Mouse (Mus musculus): ENCODE measurements around the gene Fgfr2. TPM values are rescaled to one million over a fixed set of nuclear protein-coding genes. Genes with fewer than 3 reads are reported as not detected.

Fgfr2 gene
- polyA plus RNA-seq, 1 experiment from 2014 or later: 133 TPM

DNA sequence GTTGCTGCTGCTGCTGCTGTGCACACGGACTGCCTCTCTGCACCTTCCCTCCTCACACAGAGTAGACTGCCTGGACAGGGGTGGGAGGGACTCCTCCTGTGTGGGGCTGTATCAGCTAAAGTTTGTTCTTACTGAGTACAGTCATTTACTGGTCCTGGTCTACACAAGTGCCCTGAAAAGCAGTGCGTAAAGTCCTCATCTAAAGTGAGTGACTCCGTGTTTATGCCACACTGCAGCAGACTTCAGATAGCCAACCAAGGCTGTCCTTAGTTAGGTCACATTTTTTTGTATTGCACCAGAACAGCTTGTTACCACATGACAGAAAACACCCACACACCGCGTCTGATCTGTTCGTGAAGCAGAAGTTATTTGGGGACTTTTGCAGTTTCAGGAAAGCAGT, 2230.2 kb downstream of the Fgfr2 start:
- Histone ChIP-seq H3K4me3 (ENCODE audit: low read length) (no peak overlapping the region), H3K36me3 (ENCODE audit: control insufficient read depth, insufficient read depth, low read length) (peaks cover 22% of the 10 kb centered on the region), H3K4me1 (ENCODE audit: control insufficient read depth, insufficient read depth, low read length) (no peaks in the 10 kb centered on the region), H3K9ac (ENCODE audit: low read depth, low read length) (no peak overlapping the region), H3K27me3 (ENCODE audit: control insufficient read depth, insufficient read depth, low read length) (no peaks in the 10 kb centered on the region), H3K4me2 (replicated peaks; ENCODE audit: low read depth, low read length) (no peak overlapping the region), H3K27ac (ENCODE audit: low read depth, low read length) (no peak overlapping the region), H3K9me3 (ENCODE audit: control insufficient read depth, low read length) (no peaks in the 10 kb centered on the region)
- ATAC-seq (ENCODE audit: low FRiP score, low TSS enrichment): no peak
- 81% methylated on average over 6 of the region's 6 CpGs for WGBS

DNA sequence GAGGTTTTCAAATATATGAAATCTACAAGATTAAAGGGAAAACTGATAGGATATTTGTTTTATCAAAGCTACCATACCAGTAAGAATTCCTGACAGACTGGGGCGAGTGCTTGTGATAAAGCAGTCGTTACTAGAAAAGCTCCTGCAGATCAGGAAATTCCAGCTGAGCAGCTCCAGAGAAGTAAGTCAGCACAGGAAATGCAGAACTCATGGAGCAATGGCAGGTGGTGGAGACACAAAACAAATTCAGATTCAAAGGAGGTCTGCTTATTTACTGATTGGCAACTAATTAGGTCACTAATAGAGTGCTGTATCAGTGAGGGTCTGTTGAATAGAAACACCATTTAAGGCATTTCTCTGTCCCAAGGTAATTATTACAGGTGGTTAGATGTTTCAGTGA, 2232.3 kb downstream of the Fgfr2 start:
- peaks cover 25% of the 10 kb centered on the region for H3K36me3 ChIP-seq (ENCODE audit: control insufficient read depth, insufficient read depth, low read length)
- 42% methylated on average over 2 of the region's 2 CpGs for WGBS

DNA sequence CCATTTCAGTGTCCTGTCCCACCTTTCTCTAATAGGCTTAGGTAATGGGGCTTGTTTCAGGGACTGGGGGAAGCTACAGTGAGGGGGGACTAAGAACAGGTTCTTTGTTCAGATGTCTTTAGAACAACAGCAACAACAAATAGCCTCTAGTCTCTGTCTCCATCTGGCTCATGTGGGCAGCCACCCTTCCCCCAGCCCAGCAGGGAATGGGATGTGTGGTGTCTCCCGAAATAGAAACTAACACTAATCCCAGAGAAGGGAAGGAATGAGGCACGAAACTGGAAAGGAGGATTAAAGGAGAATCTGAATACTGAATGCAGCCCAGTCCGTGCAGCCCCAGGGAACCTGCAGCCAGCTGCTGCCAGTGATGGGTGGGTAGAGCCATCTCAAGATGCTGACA, 2235.2 kb downstream of the Fgfr2 start:
- Histone ChIP-seq H3K27ac (ENCODE audit: low read depth, low read length) (no peak overlapping the region), H3K9ac (ENCODE audit: low read depth, low read length) (no peak overlapping the region), H3K36me3 (ENCODE audit: control insufficient read depth, insufficient read depth, low read length) (peaks cover 38% of the 10 kb centered on the region), H3K9me3 (ENCODE audit: control insufficient read depth, low read length) (no peaks in the 10 kb centered on the region), H3K27me3 (ENCODE audit: control insufficient read depth, insufficient read depth, low read length) (no peaks in the 10 kb centered on the region), H3K4me1 (ENCODE audit: control insufficient read depth, insufficient read depth, low read length) (no peaks in the 10 kb centered on the region), H3K4me2 (replicated peaks; ENCODE audit: low read depth, low read length) (no peak overlapping the region), H3K4me3 (ENCODE audit: low read length) (no peak overlapping the region)
- 79% methylated on average over 3 of the region's 3 CpGs for WGBS
- no peak for ATAC-seq (ENCODE audit: low FRiP score, low TSS enrichment)

More for the DNA sequence above, 2232.3 kb downstream of the Fgfr2 start:
- no peak overlapping the region for H3K4me3 ChIP-seq (ENCODE audit: low read length)
- H3K4me2 ChIP-seq (replicated peaks; ENCODE audit: low read depth, low read length): no peak overlapping the region
- no peak for ATAC-seq (ENCODE audit: low FRiP score, low TSS enrichment)
- H3K9ac ChIP-seq (ENCODE audit: low read depth, low read length): no peak overlapping the region
- no peaks in the 10 kb centered on the region for H3K9me3 ChIP-seq (ENCODE audit: control insufficient read depth, low read length)
- no peaks in the 10 kb centered on the region for H3K27me3 ChIP-seq (ENCODE audit: control insufficient read depth, insufficient read depth, low read length)
- H3K4me1 ChIP-seq (ENCODE audit: control insufficient read depth, insufficient read depth, low read length): no peaks in the 10 kb centered on the region
- H3K27ac ChIP-seq (ENCODE audit: low read depth, low read length): no peak overlapping the region

DNA sequence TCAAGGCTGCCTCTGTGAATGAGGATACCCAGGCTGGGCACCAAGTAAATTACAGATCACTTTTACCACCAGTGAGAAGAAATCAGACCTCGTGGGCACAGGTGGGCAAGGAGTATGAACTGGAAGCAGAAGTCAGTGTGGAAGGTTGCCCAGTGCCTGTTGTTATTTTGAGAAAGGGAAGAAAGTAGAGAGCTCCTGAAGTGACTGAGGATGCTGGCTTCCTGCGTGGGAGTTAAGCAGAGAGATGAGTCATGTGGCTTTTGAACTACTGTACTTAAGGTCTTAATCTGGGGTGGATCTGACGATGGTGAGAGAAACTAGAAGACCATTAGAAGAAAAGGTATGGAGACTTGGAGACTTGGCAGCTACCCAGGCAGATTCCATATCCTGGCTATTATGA, 2236.9 kb downstream of the Fgfr2 start:
- WGBS: 73% methylated on average over 3 of the region's 3 CpGs
- Histone ChIP-seq H3K27me3 (ENCODE audit: control insufficient read depth, insufficient read depth, low read length) (no peaks in the 10 kb centered on the region), H3K9ac (ENCODE audit: low read depth, low read length) (no peak overlapping the region), H3K9me3 (ENCODE audit: control insufficient read depth, low read length) (no peaks in the 10 kb centered on the region), H3K4me1 (ENCODE audit: control insufficient read depth, insufficient read depth, low read length) (no peaks in the 10 kb centered on the region), H3K4me2 (replicated peaks; ENCODE audit: low read depth, low read length) (no peak overlapping the region), H3K27ac (ENCODE audit: low read depth, low read length) (no peak overlapping the region), H3K4me3 (ENCODE audit: low read length) (no peak overlapping the region), H3K36me3 (ENCODE audit: control insufficient read depth, insufficient read depth, low read length) (peaks cover 34% of the 10 kb centered on the region)
- ATAC-seq (ENCODE audit: low FRiP score, low TSS enrichment): no peak

DNA sequence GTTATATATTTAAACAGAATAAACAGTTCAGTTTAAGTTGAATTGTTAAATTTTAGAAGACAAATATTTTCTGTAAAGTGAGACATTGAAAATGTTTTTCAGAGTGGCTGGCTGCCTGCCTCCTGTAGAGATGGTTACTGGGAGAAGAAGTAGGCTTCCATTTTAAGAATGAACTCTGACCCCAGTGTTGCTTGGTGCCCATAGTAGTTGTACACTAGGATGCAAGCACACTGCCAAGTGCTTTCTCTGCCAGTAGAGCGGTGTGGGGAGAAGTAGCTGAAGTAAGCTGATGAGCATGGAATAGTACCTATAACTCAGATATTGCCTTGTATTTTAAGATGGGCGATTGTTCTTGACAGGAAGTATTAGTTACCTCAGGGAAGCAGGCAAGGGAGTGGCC, 2239.0 kb downstream of the Fgfr2 start:
- WGBS: 91% methylated on average over 2 of the region's 2 CpGs
- no peak for ATAC-seq (ENCODE audit: low FRiP score, low TSS enrichment)
- H3K4me3 ChIP-seq (ENCODE audit: low read length): no peak overlapping the region
- H3K36me3 ChIP-seq (ENCODE audit: control insufficient read depth, insufficient read depth, low read length): peaks cover 43% of the 10 kb centered on the region
- no peaks in the 10 kb centered on the region for H3K27me3 ChIP-seq (ENCODE audit: control insufficient read depth, insufficient read depth, low read length)
- no peaks in the 10 kb centered on the region for H3K9me3 ChIP-seq (ENCODE audit: control insufficient read depth, low read length)
- no peaks in the 10 kb centered on the region for H3K4me1 ChIP-seq (ENCODE audit: control insufficient read depth, insufficient read depth, low read length)
- no peak overlapping the region for H3K27ac ChIP-seq (ENCODE audit: low read depth, low read length)
- H3K9ac ChIP-seq (ENCODE audit: low read depth, low read length): no peak overlapping the region
- no peak overlapping the region for H3K4me2 ChIP-seq (replicated peaks; ENCODE audit: low read depth, low read length)

DNA sequence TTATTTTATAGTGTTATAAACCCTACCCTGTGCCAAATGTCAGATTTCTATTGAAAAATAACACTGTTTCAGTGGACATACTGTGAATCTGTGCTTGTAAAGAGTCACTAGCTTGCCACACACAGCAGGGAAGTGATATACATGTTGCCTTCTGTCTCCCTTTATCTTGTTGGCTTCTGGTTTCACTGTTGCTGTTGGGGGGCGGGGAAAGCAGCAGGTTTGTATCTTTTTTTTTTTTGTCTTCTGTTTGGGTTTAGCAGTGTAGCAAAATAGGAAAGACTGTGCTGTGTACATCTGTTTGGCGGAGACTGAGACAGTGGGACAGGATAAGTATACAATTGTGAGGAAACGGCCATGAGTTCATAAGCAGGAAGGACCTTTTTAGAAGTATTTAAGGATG, 2255.9 kb downstream of the Fgfr2 start:
- ATAC-seq (ENCODE audit: low FRiP score, low TSS enrichment): no peak
- 0 out of 2 replicates have a peak, but pooled peaks cover 4% of the 10 kb centered on the region for H3K4me1 ChIP-seq (ENCODE audit: control insufficient read depth, insufficient read depth, low read length)
- peak overlapping the region; percentile 46 for H3K4me2 ChIP-seq (replicated peaks; ENCODE audit: low read depth, low read length)
- peaks cover 4% of the 10 kb centered on the region; the same call in 1 of the 2 replicates for H3K27me3 ChIP-seq (ENCODE audit: control insufficient read depth, insufficient read depth, low read length)
- 60% methylated on average over 3 of the region's 3 CpGs for WGBS
- H3K4me3 ChIP-seq (ENCODE audit: low read length): peak overlapping the region; percentile 56
- H3K36me3 ChIP-seq (ENCODE audit: control insufficient read depth, insufficient read depth, low read length): no peaks in the 10 kb centered on the region
- H3K9ac ChIP-seq (ENCODE audit: low read depth, low read length): no peak overlapping the region
- no peak overlapping the region for H3K27ac ChIP-seq (ENCODE audit: low read depth, low read length)
- no peaks in the 10 kb centered on the region for H3K9me3 ChIP-seq (ENCODE audit: control insufficient read depth, low read length)

DNA sequence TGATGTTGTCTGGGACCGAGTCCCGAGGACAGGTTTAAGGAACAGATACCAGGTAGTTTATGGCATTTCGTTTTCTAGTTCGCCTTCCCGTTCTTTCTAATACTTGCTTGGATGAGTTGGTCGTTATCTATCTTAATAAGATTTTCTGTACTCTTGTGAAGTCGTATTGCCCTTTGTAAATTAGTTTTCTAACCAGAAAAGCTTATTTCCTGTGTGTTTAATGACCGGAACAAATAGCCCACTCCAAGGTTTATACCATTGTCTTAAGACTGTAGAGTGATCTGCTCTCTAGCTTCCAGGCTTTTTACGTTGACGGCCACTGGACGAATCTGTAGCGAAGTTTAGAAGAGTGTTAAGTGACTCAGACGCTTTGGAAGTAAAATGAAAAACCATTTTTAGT, 2256.5 kb downstream of the Fgfr2 start:
- Histone ChIP-seq H3K4me3 (ENCODE audit: low read length) (peak overlapping the region; percentile 56), H3K4me1 (ENCODE audit: control insufficient read depth, insufficient read depth, low read length) (0 out of 2 replicates have a peak, but pooled peaks cover 4% of the 10 kb centered on the region), H3K27ac (ENCODE audit: low read depth, low read length) (peak overlapping the region; percentile 83), H3K4me2 (replicated peaks; ENCODE audit: low read depth, low read length) (peak overlapping the region; percentile 46), H3K36me3 (ENCODE audit: control insufficient read depth, insufficient read depth, low read length) (no peaks in the 10 kb centered on the region), H3K9ac (ENCODE audit: low read depth, low read length) (peak overlapping the region; percentile 91), H3K27me3 (ENCODE audit: control insufficient read depth, insufficient read depth, low read length) (peaks cover 4% of the 10 kb centered on the region; the same call in 1 of the 2 replicates), H3K9me3 (ENCODE audit: control insufficient read depth, low read length) (no peaks in the 10 kb centered on the region)
- WGBS: 2% methylated on average over 13 of the region's 13 CpGs
- ATAC-seq (ENCODE audit: low FRiP score, low TSS enrichment): no peak

DNA sequence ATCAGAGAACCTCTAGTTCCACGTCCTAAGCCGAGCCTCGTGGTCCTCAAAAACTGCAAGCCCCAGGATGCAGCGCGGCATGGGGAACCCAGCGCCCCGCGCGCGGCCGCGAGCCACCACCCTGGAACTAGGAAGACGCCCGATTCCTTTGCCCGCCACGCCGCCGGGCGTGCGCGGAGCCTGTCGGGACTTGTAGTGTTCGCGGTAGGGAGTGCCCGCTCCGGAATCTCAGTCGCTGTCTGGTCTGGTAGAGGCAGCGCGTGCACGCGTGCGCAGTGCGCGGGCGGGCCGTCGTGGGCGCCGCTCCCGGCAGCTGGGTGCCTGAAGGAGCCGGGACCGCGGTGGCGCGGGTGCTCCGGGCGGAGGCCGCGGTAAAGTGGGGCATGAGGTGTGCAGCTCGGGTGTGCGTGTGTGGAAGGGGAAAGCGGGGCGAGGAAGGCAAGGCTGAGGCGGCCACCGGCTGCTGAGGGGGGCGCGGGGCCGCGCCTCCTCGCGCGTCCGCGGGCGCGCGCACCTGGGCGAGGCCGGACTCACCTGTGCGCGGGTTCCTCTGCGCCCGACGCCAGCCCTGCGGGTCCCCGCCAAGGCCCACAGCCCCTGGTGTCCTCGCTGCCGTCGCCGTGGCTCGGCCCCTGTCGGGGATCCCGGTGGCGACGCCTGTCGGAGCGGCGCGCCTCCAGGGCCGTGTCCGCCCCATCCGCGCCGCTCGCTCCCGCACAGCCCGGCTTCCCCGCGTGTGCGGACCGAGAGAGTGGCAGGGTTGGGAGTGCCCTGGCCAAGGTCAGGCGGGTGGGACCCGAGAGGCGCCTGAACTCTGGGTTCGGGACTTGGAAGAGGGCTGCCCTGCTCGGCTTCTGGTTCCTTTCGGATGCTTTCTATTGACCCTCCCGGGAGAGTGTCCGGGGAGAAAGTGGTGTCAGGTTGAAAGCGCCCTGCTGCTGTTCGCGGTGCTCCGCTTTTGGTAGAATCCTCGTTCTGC, 2257.2 kb downstream of the Fgfr2 start, which contains the start of gene Plekha1:
Gene Plekha1 (plus strand): TSS at position 144 of the 979 bp plus-strand sequence.
- H3K27me3 ChIP-seq (ENCODE audit: control insufficient read depth, insufficient read depth, low read length): peaks cover 4% of the 10 kb centered on the region; the same call in 1 of the 2 replicates
- peak within 1 kb of the TSS; percentile 91 for H3K9ac ChIP-seq (ENCODE audit: low read depth, low read length)
- H3K36me3 ChIP-seq (ENCODE audit: control insufficient read depth, insufficient read depth, low read length): no peaks in the 10 kb centered on the region
- H3K9me3 ChIP-seq (ENCODE audit: control insufficient read depth, low read length): no peaks in the 10 kb centered on the region
- peak within 1 kb of the TSS; percentile 46 for H3K4me2 ChIP-seq (replicated peaks; ENCODE audit: low read depth, low read length)
- peak within 1 kb of the TSS; percentile 83 for H3K27ac ChIP-seq (ENCODE audit: low read depth, low read length)
- peak; percentile 98 for ATAC-seq (ENCODE audit: low FRiP score, low TSS enrichment)
- H3K4me1 ChIP-seq (ENCODE audit: control insufficient read depth, insufficient read depth, low read length): peaks cover 8% of the 10 kb centered on the region; the same call in 1 of the 2 replicates
- under 1% methylated on average over 101 of the region's 114 CpGs for WGBS
- peak within 1 kb of the TSS; percentile 56 for H3K4me3 ChIP-seq (ENCODE audit: low read length)

DNA sequence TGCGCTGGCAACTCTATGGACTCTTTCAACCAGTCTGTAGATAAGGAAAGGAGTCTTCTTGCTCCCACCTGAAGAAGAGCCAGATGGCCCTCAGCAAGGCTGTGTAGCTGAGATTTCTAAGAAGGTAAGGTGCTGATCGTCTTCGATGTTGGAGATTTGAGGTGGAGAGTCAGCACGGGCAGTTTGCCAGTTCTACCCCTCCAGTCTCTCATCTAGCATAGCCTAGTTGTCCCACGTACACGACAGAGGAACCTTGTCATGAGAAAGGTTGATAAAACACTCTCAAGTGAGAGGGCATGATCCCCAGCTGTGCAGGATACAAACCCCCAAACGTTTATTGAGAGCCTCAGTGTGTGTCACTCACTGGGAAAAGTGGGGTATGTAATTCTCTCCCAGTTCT, 2258.4 kb downstream of the Fgfr2 start:
- H3K4me1 ChIP-seq (ENCODE audit: control insufficient read depth, insufficient read depth, low read length): peaks cover 8% of the 10 kb centered on the region; the same call in 1 of the 2 replicates
- peaks cover 4% of the 10 kb centered on the region; the same call in 1 of the 2 replicates for H3K27me3 ChIP-seq (ENCODE audit: control insufficient read depth, insufficient read depth, low read length)
- H3K27ac ChIP-seq (ENCODE audit: low read depth, low read length): no peak overlapping the region
- no peaks in the 10 kb centered on the region for H3K9me3 ChIP-seq (ENCODE audit: control insufficient read depth, low read length)
- ATAC-seq (ENCODE audit: low FRiP score, low TSS enrichment): no peak
- H3K4me3 ChIP-seq (ENCODE audit: low read length): no peak overlapping the region
- H3K9ac ChIP-seq (ENCODE audit: low read depth, low read length): no peak overlapping the region
- 73% methylated on average over 7 of the region's 7 CpGs for WGBS
- H3K36me3 ChIP-seq (ENCODE audit: control insufficient read depth, insufficient read depth, low read length): no peaks in the 10 kb centered on the region
- H3K4me2 ChIP-seq (replicated peaks; ENCODE audit: low read depth, low read length): no peak overlapping the region

Data from kidney, embryonic 14.5 days (tissue).